Mouse (Mus musculus) monocyte, adult 5-6 weeks (primary cell): ENCODE data around the gene Crygn. TPM values are rescaled to one million over a fixed set of nuclear protein-coding genes. Genes with fewer than 3 reads are reported as not detected.

Source experiments
- ATAC-seq: fragments of 153-309, 156-312 bp; replicated peaks from 2 replicates; pipeline ENCODE4 v1.8.0; 2017; ENCODE audit warnings: mild to moderate bottlenecking; ENCODE audit not compliant: low TSS enrichment, insufficient number of reproducible peaks, severe bottlenecking, poor library complexity, low FRiP score
- total RNA-seq: library from RNA; stranded (forward); fragments of 200-1000, 200-491, 200-594 nt; gene quantifications from 3 replicates; pipeline ENCODE4 v1.2.3, GENCODE M21; 2017

Gene Crygn
- total RNA-seq, 1 experiment from 2014 or later, result not detected

GRCm38 (mm10) chr5:24723527-24724269 lies 34.1 kb downstream of the Crygn start:
- ATAC-seq, result no peak

- ATAC-seq, result no peak
These were observed 38.0 kb downstream of the Crygn start for GRCm38 (mm10) chr5:24719852-24720251.

- ATAC-seq, result no peak
These were observed 39.7 kb downstream of the Crygn start for GRCm38 (mm10) chr5:24718076-24718475.

- no peak for ATAC-seq
These were observed 43.8 kb downstream of the Crygn start for GRCm38 (mm10) chr5:24713987-24714386.

- ATAC-seq, result no peak
These were observed 44.6 kb downstream of the Crygn start for GRCm38 (mm10) chr5:24713199-24713598.

- ATAC-seq, result no peak
These were observed 46.2 kb downstream of the Crygn start for GRCm38 (mm10) chr5:24711615-24712014.

- ATAC-seq, result no peak
These were observed 47.8 kb downstream of the Crygn start for GRCm38 (mm10) chr5:24709962-24710361.

GRCm38 (mm10) chr5:24704615-24705014 lies 53.2 kb downstream of the Crygn start:
- ATAC-seq, result no peak

- ATAC-seq, result no peak
These were observed 56.5 kb downstream of the Crygn start for GRCm38 (mm10) chr5:24701271-24701670.

Other genes starting within 250 kb of the Crygn start
- gene Gbx1, start 230.8 kb downstream of the Crygn start, total RNA-seq, result not detected in 3 replicates
- not detected in 3 replicates for gene Asb10, start 217.0 kb downstream of the Crygn start, total RNA-seq
- not detected in 3 replicates for gene 4931409K22Rik, start 201.2 kb downstream of the Crygn start, total RNA-seq
- 33.8 to 45.3 TPM (median 42.1 TPM) in 3 replicates for gene Abcf2, start 180.5 kb downstream of the Crygn start, total RNA-seq
- 13.2 to 33.8 TPM (median 15.2 TPM) in 3 replicates for gene Chpf2, start 171.3 kb downstream of the Crygn start, total RNA-seq
- gene Smarcd3, start 133.6 kb downstream of the Crygn start, total RNA-seq, result 1.3 to 8.1 TPM (median 3.0 TPM) in 3 replicates
- gene Nub1, start 72.5 kb downstream of the Crygn start, total RNA-seq, result 108 to 119 TPM (median 113 TPM) in 3 replicates
- gene Wdr86, start 27.3 kb downstream of the Crygn start, total RNA-seq, result 0.21 to 1.6 TPM in 2 of 3 replicates, not detected in the other
- 87.8 to 119 TPM (median 116 TPM) in 3 replicates for gene Rheb, start 84.6 kb upstream of the Crygn start, total RNA-seq